Mouse (Mus musculus) cerebellum, postnatal 14 days (tissue): ENCODE measurements around the gene Traf7.

Source experiments
- DNase-seq, 2 experiments: peaks; one replicate each; pipeline ENCODE4 v3.0.0; 2021; ENCODE audit warnings: mixed read lengths in 2 of 2

Gene Traf7

DNA sequence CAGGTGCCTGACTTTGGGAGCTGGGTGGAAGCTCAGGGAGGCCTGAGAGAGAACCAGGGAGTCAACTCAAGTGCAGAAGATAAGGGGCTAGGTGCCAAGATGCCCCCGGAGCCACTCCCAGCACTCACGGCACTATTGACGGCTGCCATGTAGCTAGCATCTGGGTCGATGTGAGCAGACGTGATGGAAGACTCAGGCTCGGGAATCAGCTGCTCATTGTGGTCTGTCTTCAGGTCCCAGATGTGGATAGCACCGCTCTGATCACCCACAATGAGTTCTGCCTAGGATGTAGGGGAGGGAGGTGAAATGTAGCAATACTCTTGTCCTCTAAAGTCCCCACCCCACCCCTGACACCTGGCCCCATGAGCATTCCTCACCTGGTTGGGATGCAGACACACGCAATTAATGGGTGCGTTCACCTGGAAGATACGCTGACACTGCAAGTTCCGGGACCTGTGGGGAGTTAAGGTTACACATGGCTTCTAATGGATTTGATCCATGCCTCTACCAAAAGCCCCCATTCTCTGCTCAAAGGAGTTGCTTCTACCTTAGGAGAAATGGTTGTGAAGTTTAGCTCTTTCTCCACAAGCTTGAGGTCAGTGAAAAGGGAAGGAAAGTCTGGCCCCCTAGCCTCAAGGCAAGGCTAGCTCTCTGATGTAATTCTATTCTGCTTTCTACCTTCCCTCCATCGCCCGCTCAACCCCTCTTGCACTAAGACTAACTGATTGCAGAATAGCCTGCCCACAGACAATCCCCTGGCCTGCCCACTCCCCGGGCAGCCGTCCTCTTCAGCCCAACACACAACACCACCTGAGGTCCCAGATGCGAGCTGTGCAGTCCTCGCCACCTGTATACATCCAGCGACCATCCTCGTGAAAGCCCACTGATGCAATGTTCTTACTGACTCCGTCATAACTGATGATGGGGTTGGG lies 50.4 kb downstream of the Traf7 start:
- peak in 1 of 2 experiments; percentile 51 for DNase-seq

DNA sequence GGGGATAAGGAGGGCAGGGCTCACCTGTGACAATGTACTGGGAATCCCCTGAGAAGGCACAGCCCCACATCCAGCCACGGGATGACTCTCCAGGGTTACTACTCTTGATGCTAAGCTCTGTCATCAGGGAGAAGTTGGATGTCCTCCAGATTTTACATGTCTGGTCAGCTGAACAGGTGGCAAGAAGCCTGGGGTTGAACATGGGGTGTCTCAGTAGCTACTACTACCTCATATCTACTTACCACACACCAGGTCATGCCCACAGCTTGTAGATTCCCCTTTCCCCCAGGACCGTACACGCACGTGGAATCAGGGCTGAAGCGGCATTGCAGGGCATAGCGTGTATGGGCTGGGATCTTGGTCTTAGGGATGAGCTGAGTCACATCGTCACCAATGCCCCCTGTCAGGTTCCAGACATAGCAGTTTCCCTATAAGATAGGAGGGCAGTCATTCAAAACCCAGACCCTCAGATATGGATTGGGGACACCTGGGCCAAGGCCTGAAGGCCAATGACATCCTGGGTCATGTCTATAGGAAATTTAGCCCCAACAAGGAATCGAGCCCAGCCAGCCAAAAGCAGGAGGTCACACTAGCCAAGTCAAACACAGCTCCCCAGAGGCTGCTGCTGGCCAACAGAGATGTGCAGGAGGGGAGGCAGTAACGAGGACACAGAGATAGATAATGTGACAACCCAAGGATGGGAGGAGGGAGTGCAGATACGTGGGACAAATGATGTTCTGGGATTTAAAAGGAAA lies 51.5 kb downstream of the Traf7 start:
- DNase-seq: no peak

GRCm38 (mm10) chr17:24475586-24475985 lies 52.2 kb downstream of the Traf7 start:
- DNase-seq: no peak

DNA sequence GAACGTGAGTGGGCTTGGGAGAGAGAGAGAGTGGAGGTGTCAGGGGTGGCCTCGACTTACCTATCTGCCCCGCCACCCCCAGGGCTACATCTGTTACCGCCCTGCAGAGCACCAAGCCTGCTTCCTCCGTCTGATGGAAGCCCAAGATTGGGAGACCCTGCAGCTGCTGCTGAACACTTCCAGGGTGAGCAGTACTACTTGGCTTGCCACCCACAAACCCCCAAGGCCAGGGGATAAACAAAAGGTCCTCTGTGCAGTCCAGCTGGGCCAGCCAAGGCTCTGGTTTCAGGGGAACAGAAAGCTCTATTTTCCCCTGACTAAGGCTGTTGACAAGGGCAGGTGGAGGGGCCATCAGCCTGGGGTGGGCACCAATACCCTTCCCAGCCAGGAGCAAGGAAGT lies 53.2 kb downstream of the Traf7 start:
- no peak for DNase-seq

- no peak for DNase-seq
These were observed 54.0 kb downstream of the Traf7 start, which contains the start of gene Bricd5 for GRCm38 (mm10) chr17:24473612-24474275. Gene Bricd5 (plus strand): TSS chr17:24473884.

DNA sequence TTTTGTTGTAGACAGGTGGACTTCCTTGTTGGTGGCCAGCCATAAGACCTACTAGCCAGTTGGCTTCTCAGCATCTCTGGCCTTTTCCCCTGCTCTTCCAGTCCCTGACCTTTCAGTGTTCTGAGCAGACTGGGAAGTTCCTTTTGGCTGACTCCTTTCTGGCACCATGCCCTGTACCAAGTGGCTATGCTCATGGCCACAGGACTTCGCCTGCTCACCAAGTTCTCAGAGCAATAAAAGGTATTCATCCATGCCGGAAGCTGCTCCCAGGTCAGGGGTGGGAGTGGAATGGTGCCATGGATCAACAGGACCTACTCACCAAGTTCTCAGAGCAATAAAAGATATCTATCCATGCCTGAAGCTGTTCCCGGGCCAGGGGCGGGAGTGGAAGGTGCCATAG lies 55.2 kb downstream of the Traf7 start:
- DNase-seq: peak; percentile 74 to 75

DNA sequence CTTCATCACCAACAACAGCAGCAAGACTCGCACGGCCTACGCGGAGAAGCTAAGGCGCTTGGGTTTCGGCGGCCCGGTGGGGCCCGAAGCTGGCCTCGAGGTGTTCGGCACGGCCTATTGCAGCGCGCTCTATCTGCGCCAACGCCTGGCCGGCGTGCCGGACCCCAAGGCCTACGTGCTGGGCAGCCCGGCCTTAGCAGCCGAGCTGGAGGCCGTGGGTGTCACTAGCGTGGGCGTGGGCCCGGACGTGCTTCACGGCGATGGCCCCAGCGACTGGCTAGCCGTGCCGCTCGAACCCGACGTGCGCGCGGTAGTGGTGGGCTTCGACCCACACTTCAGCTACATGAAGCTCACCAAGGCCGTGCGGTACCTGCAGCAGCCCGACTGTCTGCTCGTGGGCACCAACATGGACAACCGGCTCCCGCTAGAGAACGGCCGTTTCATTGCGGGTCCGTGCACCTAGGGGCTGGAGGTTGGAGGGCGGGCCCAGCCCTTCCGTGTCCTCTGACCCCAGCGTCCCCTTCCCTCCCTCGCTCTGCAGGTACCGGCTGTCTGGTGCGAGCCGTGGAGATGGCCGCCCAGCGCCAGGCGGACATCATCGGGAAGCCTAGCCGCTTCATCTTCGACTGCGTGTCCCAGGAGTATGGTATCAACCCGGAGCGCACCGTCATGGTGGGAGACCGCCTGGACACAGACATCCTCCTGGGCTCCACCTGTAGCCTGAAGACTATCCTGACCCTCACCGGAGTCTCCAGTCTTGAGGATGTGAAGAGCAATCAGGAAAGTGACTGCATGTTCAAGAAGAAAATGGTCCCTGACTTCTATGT lies 56.8 kb downstream of the Traf7 start:
- DNase-seq: peak; percentile 58 to 67

- peak; percentile 100 for DNase-seq
These were observed 57.7 kb downstream of the Traf7 start, which contains the start of the genes E4f1 and Pgp for GRCm38 (mm10) chr17:24469910-24470602. Gene E4f1 (minus strand): TSS chr17:24470313. Gene Pgp (plus strand): TSS chr17:24470392.

DNA sequence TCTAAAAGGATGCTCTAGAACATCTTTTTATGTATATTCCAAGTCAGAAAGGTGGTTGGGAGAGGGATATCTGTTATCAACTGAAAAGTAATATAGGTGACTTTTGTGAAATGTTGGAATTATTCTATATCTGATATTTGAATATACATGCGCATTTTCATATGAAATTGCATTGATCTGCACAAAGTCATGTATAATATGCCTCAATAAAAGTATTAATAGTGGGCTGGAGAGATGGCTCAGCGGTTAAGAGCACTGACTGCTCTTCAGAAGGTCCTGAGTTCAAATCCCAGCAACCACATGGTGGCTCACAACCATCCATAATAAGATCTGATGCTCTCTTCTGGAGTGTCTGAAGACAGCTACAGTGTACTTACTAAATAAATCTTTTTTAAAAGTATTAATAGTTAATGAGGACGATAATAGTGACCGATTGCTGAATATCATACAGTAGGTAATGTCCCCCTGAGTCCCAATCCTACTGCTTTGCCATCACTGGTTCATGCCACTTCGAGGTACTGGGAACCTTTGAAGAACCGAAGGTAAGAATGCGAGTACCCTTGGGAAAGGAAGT lies 58.3 kb downstream of the Traf7 start:
- no peak for DNase-seq

DNA sequence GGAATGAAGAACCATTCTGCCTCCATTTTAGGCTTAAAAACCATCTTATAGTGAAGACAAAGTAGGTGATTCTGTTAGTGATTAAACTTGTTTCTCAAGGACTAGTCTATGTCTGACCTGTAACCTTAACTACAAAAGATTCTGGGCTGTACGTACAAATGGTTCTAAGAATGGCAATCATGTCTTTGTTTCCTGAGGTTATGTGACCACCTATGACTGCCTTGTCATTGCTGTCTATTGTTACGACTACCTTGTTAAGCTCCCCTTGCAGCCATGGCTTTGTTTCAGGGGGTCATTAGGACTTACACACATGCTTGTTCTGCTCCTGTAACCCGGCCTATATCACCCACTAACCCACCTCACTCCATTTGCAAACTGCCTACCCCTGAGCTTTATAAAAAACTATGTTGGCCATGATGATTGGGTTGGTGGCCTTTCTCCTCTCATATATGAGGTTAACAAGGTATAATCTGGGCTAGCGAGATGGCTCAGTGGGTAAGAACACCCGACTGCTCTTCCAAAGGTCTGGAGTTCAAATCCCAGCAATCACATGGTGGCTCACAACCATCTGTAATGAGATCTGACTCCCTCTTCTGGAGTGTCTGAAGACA lies 59.0 kb downstream of the Traf7 start:
- DNase-seq: no peak

- no peak for DNase-seq
These were observed 64.2 kb downstream of the Traf7 start for GRCm38 (mm10) chr17:24463374-24464133.

GRCm38 (mm10) chr17:24462932-24463331 lies 64.8 kb downstream of the Traf7 start:
- DNase-seq: no peak

GRCm38 (mm10) chr17:24461580-24461979 lies 66.2 kb downstream of the Traf7 start:
- peak in 1 of 2 experiments; percentile 64 for DNase-seq
